Mouse (Mus musculus): ENCODE results near the gene Dnajc14. TPM values are rescaled to one million over a fixed set of nuclear protein-coding genes. Genes with fewer than 3 reads are reported as not detected.
"Not testable (repeated sequence)": the region's sequence is repeated elsewhere in the genome, so short reads cannot be mapped to it uniquely, and the experiment has no call there.

The Dnajc14 gene
- polyA plus RNA-seq, 1 experiment from 2014 or later, result 48.1 TPM

DNA sequence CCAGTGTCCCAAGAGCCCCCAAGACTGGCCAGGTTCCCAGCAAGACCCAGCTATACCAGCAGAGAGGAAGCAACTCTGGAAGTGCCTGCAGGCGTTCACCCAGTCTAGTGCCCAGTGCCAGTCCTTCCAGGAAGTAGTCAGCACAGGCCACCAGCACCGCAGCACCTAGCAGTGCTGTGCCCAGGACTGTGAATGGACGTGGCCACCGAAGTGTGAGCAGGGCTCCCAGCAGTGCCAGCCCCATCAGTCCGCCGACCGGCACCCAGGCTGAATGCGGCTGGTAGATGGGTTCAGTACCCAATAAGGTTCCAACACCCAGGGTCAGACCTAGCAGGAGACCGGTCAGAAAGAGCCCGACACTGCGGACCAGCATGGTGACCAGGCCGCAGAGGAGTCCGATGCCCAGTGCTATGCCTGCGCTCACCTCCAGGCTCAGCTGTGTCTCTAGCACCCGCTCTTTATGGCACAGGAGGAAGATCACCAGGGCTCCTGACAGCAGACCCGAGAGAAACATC, 1.8 kb upstream of the Dnajc14 start:
- WGBS, result 83% methylated on average over 16 of the region's 16 CpGs
- Histone ChIP-seq H3K4me3 (no peak overlapping the region), H3K4me1 (peaks cover 31% of the 10 kb centered on the region), H3K9me3 (no peaks in the 10 kb centered on the region), H3K27ac (no peak overlapping the region), H3K27me3 (ENCODE audit: insufficient read depth, poor library complexity, severe bottlenecking) (no peaks in the 10 kb centered on the region), H3K36me3 (peaks cover 28% of the 10 kb centered on the region)
- DNase-seq (ENCODE audit: low spot score), result no peak

DNA sequence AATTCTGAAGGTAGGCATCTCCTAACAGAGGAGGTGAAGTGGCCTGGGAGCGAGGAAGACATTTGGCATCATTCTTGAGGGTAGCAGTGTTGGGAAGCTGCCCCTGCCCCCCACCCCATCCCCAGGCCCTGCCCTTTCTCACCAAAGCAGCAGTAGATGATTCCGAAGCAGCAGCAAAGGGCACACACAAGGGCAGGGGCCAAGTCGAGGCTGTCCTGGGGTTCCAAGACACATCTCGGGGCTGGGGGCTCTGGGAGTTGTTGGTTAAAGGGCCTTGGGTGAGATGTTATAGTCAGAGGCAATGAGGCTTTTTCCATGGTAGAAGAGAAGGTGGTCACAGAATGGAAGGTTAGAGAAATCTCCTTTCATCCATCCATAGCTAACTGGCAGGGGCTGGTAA, 906 bp upstream of the Dnajc14 start:
- Histone ChIP-seq H3K27ac (peak overlapping the region; percentile 95), H3K4me3 (peak overlapping the region; percentile 89), H3K27me3 (ENCODE audit: insufficient read depth, poor library complexity, severe bottlenecking) (no peaks in the 10 kb centered on the region), H3K9me3 (no peaks in the 10 kb centered on the region), H3K4me1 (peaks cover 40% of the 10 kb centered on the region), H3K36me3 (peaks cover 30% of the 10 kb centered on the region)
- WGBS, result 54% methylated on average over 4 of the region's 4 CpGs
- no peak for DNase-seq (ENCODE audit: low spot score)

GRCm38 (mm10) chr10:128803361-128803760, 501 bp upstream of the Dnajc14 start:
- WGBS, result 10% methylated on average over 6 of the region's 6 CpGs
- H3K36me3 ChIP-seq, result peaks cover 34% of the 10 kb centered on the region
- H3K27ac ChIP-seq, result peak overlapping the region; percentile 95
- H3K4me3 ChIP-seq, result peak overlapping the region; percentile 89
- no peaks in the 10 kb centered on the region for H3K27me3 ChIP-seq (ENCODE audit: insufficient read depth, poor library complexity, severe bottlenecking)
- H3K9me3 ChIP-seq, result no peaks in the 10 kb centered on the region
- H3K4me1 ChIP-seq, result peaks cover 44% of the 10 kb centered on the region
- DNase-seq (ENCODE audit: low spot score), result no peak

DNA sequence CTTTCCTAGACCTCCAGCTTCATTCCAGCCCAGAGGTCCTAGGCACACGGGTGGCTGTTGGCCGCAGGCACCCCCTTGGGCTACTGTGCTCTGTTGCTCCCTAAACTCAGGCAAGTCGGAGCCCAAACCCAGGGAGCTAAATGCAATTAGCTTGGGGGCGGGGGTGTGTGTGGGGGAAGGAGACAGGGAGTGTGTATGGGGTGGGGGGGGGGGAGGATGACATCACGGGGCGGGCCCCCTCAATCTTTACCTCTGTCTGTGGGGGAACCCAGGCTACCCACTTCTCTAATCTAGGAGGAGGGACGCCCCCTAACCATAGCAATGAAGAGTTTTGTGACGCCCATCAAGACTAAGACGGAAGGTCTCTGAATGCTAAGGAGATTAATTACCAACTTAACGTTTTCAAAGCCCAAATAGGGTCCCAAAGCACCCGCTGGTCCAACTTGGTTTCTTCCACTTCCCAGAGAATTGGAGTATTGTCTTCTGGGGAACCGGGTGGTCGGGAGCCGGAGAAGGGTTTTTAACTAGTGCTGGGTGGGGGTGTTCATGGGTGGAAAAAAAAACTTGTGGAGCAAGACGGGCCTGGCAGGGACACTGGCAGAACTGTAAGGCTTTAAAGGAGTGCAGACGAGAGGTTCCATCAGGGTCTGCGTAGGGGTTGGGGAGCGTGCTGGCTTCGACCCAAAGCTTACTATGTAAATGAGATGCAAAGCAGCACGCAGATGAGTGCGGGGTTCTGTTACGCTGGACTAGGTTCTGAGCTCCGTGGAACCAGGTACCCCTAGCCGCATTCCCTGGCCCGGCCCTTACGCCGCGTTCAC, 619 bp downstream of the Dnajc14 start, which contains the start of gene Tmem198b:
Tmem198b (minus strand) TSS at position 100 of the 821 bp plus-strand sequence.
- peak; percentile 90 for DNase-seq (ENCODE audit: low spot score)
- Histone ChIP-seq H3K4me1 (peaks cover 55% of the 10 kb centered on the region), H3K4me3 (peak within 1 kb of the TSS; percentile 89), H3K36me3 (peaks cover 38% of the 10 kb centered on the region), H3K27me3 (ENCODE audit: insufficient read depth, poor library complexity, severe bottlenecking) (no peaks in the 10 kb centered on the region), H3K27ac (peak within 1 kb of the TSS; percentile 95), H3K9me3 (no peaks in the 10 kb centered on the region)
- under 1% methylated on average over 27 of the region's 28 CpGs for WGBS

DNA sequence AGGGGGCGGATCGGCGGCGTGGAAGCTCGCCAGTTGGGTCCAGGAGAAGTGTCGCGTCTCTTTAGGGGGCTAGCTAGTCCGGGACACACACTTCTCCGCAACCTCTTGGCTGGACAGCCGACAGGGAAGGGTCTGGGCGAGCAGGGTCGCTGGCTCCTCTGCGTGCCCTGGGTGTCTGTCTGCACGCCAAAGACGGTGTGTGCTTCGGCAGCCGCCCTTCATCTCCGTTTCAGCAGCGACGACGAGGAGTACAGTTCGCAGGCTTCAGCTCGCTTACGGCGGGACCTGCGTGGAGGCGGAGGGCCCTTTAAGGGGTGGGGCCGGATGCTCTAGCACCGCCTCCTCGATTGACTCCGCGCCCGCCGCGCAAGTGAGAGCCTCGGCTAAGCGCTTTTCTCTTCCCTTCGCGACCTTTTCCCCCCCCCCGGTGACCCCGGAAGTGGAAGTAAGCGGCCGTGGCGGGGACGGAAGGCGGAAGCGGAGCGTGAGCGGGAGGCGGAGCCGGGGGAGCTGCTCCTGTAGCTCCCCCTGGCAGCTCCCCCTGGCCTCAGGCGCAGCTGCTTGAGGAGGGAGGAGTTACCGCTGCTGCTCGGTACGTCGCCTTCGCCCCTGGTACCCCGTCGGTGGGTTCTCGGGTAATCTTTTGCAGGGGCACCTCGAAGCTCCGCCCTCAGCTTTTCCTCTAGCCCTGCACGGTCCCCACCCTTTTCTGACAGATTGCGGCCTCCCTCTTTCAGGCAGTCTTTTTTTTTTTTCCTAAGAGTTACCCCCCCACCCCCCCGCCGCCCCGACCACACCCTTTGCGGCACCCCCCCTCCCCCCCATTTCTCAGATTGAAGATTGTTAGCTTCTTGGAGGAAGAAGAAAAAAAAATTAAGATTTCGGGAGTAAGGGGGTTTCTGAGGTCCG, 1.5 kb downstream of the Dnajc14 start:
- WGBS, result under 1% methylated on average over 68 of the region's 70 CpGs
- peak; percentile 99 for DNase-seq (ENCODE audit: low spot score)
- Histone ChIP-seq H3K27ac (peak overlapping the region; percentile 95), H3K36me3 (peaks cover 37% of the 10 kb centered on the region), H3K27me3 (ENCODE audit: insufficient read depth, poor library complexity, severe bottlenecking) (no peaks in the 10 kb centered on the region), H3K4me3 (peak overlapping the region; percentile 89), H3K9me3 (no peaks in the 10 kb centered on the region), H3K4me1 (peaks cover 58% of the 10 kb centered on the region)

DNA sequence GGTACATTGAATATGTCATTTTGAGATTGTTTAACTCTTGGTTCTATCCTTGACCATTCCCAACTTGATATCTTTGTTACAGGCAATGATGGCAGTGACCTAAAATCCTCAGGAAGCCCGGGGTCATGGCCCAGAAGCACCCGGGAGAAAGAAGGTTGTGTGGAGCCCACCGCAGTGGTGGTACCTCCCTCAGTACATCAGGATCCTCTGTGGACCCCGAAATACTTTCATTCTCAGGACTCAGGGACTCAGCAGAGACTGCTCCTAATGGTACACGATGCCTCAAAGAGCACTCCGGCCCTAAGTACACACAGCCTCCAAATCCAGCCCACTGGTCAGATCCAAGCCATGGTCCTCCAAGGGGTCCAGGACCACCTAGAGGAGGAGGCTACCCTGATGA, 2.2 kb downstream of the Dnajc14 start:
- H3K36me3 ChIP-seq, result peaks cover 32% of the 10 kb centered on the region
- H3K27ac ChIP-seq, result peak overlapping the region; percentile 95
- H3K27me3 ChIP-seq (ENCODE audit: insufficient read depth, poor library complexity, severe bottlenecking), result no peaks in the 10 kb centered on the region
- H3K4me3 ChIP-seq, result peak overlapping the region; percentile 89
- 64% methylated on average over 6 of the region's 6 CpGs for WGBS
- peaks cover 58% of the 10 kb centered on the region for H3K4me1 ChIP-seq
- no peak for DNase-seq (ENCODE audit: low spot score)
- H3K9me3 ChIP-seq, result no peaks in the 10 kb centered on the region

GRCm38 (mm10) chr10:128807018-128807417, 3.2 kb downstream of the Dnajc14 start:
- no peak for DNase-seq (ENCODE audit: low spot score)
- H3K36me3 ChIP-seq, result peaks cover 24% of the 10 kb centered on the region
- peak overlapping the region; percentile 89 for H3K4me3 ChIP-seq
- 86% methylated on average over 8 of the region's 8 CpGs for WGBS
- no peaks in the 10 kb centered on the region for H3K27me3 ChIP-seq (ENCODE audit: insufficient read depth, poor library complexity, severe bottlenecking)
- peaks cover 57% of the 10 kb centered on the region for H3K4me1 ChIP-seq
- no peaks in the 10 kb centered on the region for H3K9me3 ChIP-seq
- H3K27ac ChIP-seq, result no peak overlapping the region

- DNase-seq (ENCODE audit: low spot score), result no peak
- Histone ChIP-seq H3K9me3 (no peaks in the 10 kb centered on the region), H3K27ac (no peak within 1 kb of the TSS), H3K4me3 (no peak within 1 kb of the TSS), H3K4me1 (peaks cover 12% of the 10 kb centered on the region), H3K27me3 (ENCODE audit: insufficient read depth, poor library complexity, severe bottlenecking) (no peaks in the 10 kb centered on the region), H3K36me3 (peaks cover 68% of the 10 kb centered on the region)
- WGBS, result 90% methylated on average over 13 of the region's 13 CpGs
These were observed 13.2 kb downstream of the Dnajc14 start, which contains the start of gene Sarnp for GRCm38 (mm10) chr10:128817033-128817432. Sarnp (plus strand) TSS chr10:128817333.

DNA sequence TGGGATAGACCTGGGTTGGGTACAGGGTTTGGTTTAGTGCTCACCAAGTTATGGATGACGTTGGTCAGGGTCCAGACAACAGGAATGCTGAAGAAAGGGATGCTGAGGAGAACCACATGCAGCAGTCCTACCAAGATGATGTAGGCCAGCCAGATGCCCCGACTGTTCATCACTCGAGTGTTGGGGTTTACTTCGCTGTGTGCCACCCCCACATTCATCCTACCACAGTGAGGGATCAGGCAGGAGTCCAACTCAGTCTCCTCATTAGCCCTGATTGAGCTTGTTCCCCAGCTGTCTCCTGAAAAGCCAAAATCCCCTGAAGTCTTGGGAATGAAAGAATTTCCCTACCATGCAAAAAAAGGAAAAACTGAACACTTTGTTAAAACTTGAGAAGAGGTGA, 16.4 kb downstream of the Dnajc14 start:
- DNase-seq (ENCODE audit: low spot score), result no peak
- H3K4me3 ChIP-seq, result no peak overlapping the region
- no peak overlapping the region for H3K27ac ChIP-seq

DNA sequence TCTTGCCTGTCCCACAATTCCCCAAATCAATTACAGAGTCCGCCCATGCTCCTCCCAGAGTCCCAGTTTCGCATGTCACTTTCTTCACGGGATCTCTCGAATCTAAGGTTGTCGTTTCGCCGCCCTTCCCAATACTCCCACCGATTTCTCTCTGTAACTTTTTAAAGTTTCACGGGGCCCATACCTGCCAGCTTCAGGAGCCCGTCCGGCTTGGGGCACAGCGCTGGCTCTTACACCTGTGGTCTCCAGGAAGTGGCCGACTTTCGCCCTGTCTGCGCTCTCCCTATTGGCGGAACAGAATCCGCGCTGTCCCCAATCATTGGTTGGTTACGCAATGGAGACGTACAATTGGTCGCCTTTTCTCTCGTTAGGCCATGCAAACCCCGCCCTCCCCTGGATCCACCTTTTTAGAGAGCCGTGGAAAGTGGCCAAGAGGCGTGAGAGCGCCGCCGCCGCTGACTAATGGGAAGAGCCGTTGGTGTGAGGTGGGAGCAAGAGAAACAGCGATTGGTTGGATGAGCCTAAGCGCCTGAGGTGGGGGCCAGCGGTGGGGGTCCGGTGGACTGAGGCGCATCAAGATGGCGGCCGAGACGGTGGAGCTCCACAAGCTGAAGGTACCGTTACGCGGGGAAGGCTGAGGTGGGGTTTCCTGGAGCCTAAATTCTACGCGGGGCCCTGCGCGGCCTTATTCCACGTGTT, 17.6 kb downstream of the Dnajc14 start, which contains the start of gene Ormdl2:
Ormdl2 (minus strand) TSS at position 288 of the 699 bp plus-strand sequence.
- under 1% methylated on average over 46 of the region's 46 CpGs for WGBS
- H3K27me3 ChIP-seq (ENCODE audit: insufficient read depth, poor library complexity, severe bottlenecking), result no peaks in the 10 kb centered on the region
- H3K36me3 ChIP-seq, result peaks cover 40% of the 10 kb centered on the region
- H3K4me3 ChIP-seq, result peak within 1 kb of the TSS; percentile 86
- H3K9me3 ChIP-seq, result no peaks in the 10 kb centered on the region
- peak; percentile 100 for DNase-seq (ENCODE audit: low spot score)
- H3K4me1 ChIP-seq, result peaks cover 16% of the 10 kb centered on the region
- H3K27ac ChIP-seq, result peak within 1 kb of the TSS; percentile 93

More for the DNA sequence above, 16.4 kb downstream of the Dnajc14 start:
- no peaks in the 10 kb centered on the region for H3K9me3 ChIP-seq
- WGBS, result 92% methylated on average over 4 of the region's 4 CpGs
- peaks cover 50% of the 10 kb centered on the region for H3K36me3 ChIP-seq
- H3K4me1 ChIP-seq, result peaks cover 16% of the 10 kb centered on the region
- no peaks in the 10 kb centered on the region for H3K27me3 ChIP-seq (ENCODE audit: insufficient read depth, poor library complexity, severe bottlenecking)

GRCm38 (mm10) chr10:128822135-128822534, 18.3 kb downstream of the Dnajc14 start:
- Histone ChIP-seq H3K9me3 (no peaks in the 10 kb centered on the region), H3K4me3 (peak overlapping the region; percentile 86), H3K27ac (peak overlapping the region; percentile 93), H3K36me3 (peaks cover 38% of the 10 kb centered on the region), H3K4me1 (peaks cover 16% of the 10 kb centered on the region), H3K27me3 (ENCODE audit: insufficient read depth, poor library complexity, severe bottlenecking) (no peaks in the 10 kb centered on the region)
- DNase-seq (ENCODE audit: low spot score), result no peak
- WGBS, result 3% methylated on average over 13 of the region's 13 CpGs

DNA sequence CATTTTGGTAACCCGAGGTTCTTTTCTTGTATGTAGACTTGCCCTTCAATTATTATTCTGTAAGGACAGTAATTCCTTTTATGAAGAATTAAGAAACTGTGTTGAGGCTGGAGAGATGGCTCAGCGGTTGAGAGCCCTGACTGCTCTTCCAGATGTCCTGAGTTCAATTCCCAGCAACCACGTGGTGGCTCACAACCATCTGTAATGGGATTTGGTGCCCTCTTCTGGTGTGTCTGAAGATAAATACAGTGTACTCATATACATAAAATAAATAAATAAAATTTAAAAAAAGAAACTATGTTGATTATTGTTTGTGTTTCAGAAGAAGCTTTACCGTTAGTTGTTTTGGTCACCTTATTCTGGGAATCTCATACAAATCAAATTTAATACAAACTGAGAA, 19.2 kb downstream of the Dnajc14 start:
- WGBS, result 74% methylated on average over 4 of the region's 4 CpGs
- H3K36me3 ChIP-seq, result peaks cover 36% of the 10 kb centered on the region
- not testable (repeated sequence) for H3K27me3 ChIP-seq (ENCODE audit: insufficient read depth, poor library complexity, severe bottlenecking); H3K9me3 ChIP-seq; DNase-seq (ENCODE audit: low spot score); H3K27ac ChIP-seq
- peaks cover 16% of the 10 kb centered on the region for H3K4me1 ChIP-seq
- H3K4me3 ChIP-seq, result peak overlapping the region; percentile 86
